Mouse (Mus musculus): Measurements from ENCODE around the gene Iqschfp.

DNA sequence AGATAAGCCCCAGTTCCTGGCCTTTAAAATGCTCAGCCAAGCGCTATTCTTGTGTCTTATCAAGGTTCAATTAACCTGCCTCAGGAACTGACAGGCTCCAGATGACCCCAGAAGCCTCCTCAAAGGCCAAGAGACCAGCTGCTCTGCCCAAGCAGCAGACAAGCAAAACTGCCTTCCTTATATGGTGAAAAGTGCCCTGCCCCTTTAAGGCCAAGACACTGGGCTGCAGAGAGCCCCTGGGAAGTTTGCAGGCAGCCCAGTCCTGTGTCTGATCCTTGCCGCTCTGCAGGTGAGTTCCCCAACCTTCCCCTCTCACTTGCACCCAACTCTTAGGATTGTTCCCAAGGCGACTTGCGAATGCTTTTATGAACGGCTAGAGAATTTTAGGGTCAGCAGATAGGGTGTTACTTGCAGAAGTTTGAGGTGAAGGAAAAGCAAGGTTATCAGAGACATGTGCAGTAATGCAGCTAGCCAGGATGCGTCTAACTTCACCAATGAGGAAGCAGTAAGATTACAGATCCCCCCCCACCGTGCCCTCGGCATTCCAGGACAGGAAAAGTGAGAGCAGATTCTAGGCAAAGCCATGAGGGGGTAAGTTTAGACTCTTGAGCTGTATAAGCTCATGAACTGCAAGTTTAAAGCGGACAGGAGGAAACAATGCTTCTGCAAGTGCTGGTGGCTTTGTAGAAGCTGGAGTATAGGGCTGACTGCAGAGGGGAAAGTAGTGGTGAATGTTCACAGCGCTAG, 576.1 kb downstream of the Iqschfp start:
- TF ChIP-seq CEBPB (IDR thresholded peaks at IDR 0.05; ENCODE audit: low read depth): no peak
- TF ChIP-seq CTCF (IDR thresholded peaks at IDR 0.05; ENCODE audit: control insufficient read depth, insufficient read depth, insufficient read length): no peak

Measured in C2C12 (cell line).